Mouse (Mus musculus) heart, adult 18-20 months (tissue): Measurements from ENCODE around the gene Pou2f1. TPM values are rescaled to one million over a fixed set of nuclear protein-coding genes. Genes with fewer than 3 reads are reported as not detected.

Experiments
- DNase-seq, 2 experiments: peaks; one replicate each; pipeline ENCODE4 v3.0.0; 2021 to 2022; ENCODE audit warnings: mixed read lengths in 1 of 2
- total RNA-seq, 2 experiments: library from RNA; stranded (reverse); gene quantifications; 2 replicates each; pipeline ENCODE4 v1.2.3; 2021

The Pou2f1 gene
- total RNA-seq, 2 experiments from 2014 or later = 6.0 to 11.4 TPM

DNA sequence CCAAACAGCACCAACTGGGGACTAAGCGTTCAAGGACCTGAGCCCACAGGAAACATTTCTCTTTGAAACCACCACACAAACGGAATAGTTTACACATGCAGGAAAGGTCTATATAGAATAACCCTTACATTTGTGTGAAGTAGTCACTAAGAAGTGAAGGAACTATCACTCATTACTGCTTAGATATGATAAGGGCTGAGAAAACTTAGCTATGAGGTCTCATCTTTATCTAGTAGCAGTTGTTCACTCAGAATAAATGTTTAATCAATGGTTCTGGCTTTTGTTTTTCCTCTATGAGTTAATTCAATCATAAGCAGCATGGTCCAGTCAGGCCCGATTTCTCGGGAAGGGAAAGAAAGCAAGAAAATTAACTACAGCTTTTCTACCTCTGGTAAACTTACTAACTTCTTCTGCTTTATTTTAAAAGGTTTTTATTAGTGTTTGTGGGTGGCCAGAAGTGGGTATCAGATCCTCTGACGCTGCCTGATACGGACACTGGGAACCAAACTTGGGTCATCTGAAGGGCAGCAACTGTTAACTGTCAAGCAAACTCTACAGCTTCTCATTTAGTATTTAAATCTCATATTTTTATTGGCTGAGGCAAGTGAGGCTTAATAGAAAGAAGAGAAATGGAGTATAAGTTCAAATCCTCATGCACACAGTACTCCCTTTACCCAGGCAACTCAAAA lies 40.7 kb downstream of the Pou2f1 start:
- DNase-seq = no peak

DNA sequence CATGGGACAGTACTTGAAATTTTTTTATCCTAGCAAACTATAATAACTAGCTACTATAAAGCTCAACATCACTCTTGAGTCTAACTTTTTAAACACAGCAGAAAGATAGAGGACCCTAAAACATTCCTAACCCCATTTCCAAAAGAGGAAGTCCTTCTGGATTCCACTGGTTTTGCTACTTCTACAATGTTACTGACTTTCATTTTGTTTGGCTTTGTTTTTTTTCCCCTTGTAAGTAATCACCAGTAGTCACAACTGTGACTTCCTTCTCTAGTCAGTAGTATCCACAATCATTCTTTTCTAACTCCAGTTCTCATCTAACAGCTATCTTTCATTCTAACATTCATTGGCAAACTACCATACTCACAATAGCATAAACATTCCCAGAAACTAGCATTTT lies 44.3 kb downstream of the Pou2f1 start:
- no peak for DNase-seq

DNA sequence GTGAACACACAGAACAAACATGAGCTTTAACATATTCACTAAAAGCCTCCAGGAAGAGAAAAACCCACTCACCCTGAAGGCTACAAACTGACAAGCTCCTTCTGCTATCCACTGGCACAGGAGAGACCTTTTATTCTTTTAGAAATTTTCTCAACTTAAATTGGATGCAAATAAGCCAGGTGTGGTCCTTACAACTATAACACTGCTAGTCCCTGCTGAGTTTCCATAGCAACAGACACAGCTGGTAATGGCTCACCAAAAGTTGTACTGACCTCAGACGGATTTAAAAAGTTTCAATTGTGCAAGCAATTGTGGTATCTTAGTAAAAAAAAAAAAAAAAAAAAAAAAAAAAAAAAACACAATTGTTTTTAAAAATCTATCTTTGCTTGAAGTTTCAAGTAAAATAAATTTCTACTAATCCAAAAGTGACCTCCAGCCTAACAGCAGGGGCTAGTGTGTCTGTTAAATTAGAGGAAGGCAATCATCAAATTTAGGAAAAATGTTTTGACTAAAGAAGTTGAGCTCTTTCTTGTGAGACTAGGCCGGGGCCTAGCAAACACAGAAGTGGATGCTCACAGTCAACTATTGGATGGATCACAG lies 54.2 kb downstream of the Pou2f1 start:
- no peak for DNase-seq

DNA sequence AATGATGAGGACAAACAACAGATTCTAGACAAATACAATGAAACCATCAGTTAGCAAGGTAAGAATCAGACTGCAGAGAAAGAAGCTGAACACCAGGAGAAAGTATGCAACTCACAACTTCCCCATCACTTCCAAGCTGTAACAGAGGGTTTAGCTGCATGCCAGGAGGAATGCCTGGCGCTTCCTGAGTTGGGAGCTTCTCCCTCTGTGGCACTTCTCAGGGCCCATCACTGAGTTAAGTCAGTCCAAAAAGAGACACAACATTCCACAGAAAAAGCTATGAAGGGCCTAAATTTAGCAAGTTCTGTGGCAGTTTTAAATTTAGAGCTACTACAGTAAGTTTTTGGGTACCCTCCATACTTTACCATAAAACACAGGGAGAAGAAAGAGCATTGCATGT lies 59.2 kb downstream of the Pou2f1 start:
- DNase-seq = no peak

DNA sequence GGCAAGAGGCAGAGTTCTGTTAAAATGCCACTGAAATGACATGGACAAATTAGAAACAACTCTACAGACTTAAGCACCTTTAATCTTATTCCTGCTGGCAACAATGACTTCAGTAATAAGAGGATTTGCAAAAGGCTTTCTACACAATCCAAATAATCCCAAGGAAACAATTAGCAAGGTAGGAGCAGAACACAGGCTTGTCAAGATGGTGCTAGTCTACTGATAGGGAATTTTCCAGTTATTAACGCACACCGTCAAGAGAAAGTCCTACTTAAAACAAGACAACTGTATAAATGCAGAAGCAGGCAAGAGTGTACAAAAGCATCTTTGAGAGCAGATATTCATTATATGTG lies 67.0 kb downstream of the Pou2f1 start:
- DNase-seq = no peak

DNA sequence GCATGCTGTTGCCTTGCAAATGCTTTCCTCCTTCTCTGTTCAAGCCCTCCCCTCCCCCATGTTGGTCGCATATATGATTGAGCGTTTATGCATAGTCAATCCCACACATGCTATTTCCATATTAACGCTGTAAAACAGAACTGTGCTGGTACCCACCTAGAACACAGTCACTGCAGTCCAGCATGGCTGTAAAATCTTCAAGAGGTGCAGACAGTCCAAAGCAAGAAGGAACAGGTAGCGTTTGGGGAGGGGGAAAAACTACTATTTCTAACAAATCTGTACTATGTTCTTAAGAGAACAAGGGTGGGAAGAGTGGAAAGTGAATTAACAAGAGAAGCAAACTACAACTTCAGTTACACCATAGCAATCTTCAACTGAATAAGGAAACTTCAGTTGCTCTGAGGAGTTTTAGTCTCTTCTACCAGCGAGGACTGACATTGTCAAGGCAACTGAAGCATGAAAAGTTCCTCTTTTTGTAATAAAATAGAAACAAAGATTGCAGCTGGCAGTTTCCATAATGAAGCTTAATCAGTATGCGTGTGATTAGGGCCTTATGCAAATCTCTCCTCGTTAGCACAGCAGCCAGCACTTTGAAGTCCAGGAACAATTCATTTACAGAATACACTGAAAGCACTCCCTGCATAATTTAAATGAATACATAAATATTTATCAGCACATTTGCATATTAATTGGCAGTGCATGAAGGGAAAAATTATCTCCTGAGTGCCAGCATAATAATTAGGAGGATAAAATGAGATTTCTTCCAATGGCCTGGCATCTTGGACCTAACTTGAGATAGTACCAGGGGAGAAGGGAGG lies 67.6 kb downstream of the Pou2f1 start:
- DNase-seq = peak in 1 of 2 experiments; percentile 6

DNA sequence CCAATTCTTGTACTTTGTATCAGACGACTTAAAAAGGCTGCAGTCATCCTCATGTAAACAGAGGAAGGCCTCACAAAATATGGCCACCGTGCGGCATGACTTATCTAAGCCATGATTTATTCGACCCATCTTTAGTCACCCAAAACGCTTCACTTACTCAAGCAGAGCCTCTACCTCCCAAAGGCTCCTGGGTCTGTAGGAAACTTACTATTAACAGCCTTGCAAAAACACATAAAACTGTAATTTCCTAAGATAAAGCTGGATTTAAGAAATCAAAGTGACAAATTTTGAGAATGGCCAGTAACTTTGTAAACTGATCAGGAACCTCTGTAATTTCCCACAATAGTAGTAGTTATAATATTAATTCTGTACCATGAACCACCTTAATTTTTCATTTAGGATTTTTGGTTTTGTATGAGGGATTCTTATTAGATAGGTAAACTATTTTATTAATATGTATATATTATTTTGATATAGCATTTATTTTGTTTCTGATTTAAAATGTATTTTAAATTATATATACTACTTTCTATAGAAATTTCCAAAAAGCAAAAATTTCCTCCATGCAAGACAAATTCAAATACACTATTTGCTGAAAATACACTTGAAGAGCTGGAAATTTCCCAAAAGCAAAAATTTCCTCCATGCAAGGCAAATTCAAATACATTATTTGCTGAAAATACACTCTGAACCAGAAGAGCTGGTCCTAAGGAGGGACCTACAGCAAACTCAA lies 68.4 kb downstream of the Pou2f1 start:
- DNase-seq = no peak

DNA sequence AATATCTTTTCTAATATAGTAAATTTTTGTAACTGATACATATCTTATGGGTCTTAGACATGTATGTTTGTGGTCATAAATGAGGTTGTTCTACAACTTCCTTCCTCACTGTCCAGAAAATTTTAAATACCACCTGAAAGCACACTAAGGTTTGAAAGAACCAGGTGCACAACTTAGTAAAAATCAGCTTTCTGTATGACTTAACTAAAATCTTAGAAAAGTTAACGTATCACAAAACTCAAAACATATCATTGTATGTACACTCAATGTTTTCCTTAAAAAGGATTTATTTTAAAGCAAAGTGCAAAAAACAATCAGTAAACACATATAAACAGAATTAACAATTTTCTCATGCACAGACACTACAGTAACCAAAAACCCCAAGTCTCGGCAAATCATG lies 69.6 kb downstream of the Pou2f1 start:
- no peak for DNase-seq

DNA sequence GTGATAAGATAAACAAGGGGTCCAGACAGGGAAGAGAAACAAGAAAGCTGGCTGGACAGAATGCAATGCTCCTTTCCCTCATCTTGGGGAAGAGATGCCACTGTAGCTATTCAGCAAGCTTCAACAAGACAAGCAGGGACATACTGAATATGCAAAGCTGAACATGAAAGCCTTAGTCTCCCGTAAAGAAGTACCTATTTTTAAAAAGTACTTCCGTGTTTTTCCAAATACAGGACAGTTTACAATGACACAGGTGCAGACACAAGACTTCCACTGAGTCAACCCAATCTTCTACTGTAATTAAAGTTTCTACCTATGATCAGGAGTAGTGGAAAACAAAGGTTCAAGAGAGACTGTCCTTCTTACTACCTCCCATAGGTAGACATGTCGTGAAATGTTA lies 72.0 kb downstream of the Pou2f1 start:
- DNase-seq = no peak

DNA sequence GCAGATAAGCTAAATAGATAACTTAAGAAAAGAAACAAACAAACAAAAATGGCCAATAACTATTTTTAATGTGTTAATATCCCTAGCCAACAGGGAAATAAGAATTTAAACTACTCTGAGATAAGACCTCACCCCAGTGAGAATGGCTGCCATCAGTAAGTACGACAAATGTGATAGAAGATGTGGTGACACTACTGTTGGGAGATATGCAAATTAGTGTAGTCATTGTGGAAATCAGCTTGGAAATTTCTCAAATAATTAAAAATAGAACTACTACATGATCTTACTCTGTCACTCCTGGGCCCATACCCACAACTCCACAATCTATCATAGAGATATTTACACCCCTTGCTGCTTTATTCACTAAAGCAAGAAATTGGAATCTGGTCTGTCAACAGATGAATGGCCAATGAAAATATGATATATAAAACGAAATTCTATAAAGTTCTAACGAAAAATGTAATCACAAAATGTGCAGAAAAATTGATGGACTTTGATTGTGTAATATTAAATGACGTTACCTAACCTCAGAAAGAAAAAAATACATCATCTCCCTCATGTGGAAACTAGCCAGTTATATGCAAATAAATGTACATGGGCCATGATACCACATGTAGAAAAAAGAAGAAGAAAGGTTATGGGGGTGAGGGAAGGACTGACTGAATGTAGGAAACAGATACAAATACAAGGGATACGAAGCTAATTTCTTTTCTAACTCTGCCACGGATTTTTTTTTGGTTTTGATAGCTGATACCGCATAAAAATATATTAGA lies 74.8 kb downstream of the Pou2f1 start:
- DNase-seq = no peak

DNA sequence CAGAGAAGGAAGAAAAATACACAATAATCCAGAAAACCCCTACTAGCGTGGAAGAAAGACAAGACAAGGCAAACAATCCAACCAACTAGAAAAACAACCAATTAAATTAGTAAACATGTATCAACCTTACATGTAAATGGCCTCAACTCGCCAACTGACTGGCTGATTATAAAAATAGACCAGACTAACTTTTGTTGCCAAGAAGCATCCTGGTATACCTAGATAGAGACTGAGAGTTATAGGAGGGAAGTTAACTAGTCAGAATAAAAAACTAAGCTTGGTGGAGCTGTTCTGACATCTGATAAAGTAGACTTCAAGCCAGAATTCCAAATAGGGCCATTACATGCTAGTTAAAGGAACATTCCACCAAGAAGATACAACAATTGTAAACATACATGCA lies 77.3 kb downstream of the Pou2f1 start:
- no peak for DNase-seq

DNA sequence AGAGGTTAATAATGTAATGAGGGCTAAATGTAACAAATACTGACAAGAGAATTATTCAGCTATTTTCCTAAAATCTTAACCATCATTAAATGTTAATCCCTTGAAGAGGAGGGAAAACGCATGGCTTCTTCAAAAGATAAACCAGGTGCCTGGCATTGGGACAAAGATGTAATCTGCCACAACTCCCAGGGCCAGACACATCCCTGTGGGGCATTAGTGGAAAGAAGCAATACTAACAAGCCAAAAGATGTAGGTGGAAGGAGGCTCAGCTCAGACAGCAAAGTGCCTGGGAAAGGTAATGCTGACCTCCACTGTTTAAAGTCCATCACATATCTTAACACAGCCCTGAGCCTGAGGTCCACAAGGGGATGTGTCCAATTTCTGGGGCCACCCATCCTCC lies 80.0 kb downstream of the Pou2f1 start:
- no peak for DNase-seq

DNA sequence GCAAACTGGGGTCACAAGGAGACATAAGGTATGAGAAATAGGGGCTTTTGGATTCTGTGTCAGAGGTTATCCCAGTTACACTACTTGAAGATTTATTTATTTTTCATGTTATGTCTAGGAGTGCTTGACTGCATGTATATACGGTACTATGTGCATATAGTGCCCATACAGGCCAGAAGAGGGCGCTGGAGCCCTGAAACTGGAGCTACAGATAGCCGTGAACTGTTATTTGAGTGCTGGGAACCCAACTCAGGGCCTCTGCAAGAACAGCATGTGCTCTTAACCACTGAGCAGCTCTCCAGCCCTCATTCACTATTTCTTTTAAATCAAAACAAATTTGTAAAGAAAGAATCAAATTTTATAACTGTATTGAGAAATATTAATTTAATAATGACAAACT lies 81.5 kb downstream of the Pou2f1 start:
- DNase-seq = no peak

DNA sequence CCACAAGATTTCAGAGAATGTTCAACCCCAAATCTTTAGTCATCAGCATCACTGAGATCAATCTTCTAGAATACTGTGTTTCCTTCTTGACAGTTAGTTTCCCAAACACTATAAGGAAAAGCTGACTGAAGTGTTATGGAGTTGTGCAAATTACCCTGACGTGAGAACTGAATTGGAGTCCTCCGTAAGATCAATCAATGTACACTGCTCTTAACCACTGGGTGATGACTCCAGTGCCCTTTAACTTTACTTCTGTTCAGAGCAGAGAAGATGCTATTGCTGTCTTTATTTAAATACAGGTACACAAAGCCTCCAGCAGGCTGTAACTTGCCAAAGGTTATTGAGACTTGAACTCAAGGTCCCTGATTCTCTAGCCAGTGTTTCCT lies 88.1 kb downstream of the Pou2f1 start:
- DNase-seq = no peak

DNA sequence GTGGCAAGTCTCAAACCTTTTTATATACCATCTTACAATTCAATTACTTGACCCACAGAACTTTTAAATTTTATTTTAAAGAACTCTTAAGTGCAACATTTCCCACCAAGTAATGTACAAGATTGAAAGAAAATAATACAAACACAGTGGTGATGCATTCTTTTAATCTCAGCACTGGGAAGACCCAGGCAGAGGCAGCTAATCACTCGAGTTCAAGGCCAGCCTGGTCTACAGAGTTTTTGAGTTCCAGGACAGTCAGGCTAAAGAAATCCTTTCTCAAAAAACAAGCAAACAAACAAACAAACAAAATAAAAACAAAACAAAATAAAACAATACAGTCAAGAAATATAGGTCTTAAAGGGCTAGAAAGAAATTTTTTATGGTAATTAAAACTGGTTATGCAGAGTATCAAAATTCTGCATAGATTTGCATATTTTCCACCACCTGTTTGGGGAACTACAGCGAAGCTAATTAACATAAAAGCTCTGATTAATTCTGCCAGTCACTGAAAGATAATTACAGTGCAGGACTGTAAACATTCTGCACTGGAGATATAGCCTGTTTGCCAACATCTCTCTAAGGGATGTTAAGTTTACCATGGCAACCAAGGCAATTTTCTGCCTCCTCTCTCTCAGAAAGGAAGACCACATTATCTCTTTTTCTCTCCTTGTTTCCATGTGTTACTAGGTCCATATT lies 88.6 kb downstream of the Pou2f1 start:
- DNase-seq = no peak

DNA sequence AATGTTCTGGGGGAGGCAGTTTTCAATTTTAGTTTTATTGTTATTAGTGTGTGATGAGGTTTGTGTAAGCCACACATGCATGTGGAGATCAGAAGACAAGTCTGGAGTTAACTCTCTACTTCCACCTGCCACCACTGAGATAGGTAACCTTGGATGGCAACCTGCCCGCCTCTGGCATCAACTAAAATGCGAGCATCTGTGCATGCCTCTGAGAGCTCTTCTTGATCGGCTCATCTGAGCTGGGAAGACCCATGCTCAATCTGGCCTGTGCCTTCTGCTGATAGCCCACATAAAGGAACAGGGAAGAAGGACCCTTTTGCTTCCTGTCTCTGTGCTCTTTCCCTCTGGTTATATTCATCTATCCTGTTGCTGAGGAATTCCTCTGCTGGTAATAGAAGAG lies 93.0 kb downstream of the Pou2f1 start:
- no peak for DNase-seq

DNA sequence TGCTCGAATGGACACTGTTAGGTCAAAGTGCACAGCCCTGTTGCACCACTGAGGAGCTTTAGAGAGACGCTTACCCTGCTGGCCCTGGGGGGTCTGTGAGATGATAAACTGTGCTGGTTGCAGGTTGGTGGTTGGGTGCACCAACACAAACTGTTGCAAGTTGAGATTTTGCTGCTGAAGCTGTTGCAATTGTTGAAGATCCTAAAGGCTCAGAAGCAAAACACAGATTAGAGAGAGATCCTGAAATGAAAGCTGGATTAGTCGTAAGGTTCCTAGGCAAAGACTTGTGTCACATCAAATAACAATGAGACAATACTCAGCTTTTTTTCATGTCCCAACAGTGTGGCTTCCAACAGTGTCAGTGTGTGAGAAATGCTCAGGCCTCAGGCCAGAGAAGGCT lies 93.7 kb downstream of the Pou2f1 start:
- DNase-seq = no peak

DNA sequence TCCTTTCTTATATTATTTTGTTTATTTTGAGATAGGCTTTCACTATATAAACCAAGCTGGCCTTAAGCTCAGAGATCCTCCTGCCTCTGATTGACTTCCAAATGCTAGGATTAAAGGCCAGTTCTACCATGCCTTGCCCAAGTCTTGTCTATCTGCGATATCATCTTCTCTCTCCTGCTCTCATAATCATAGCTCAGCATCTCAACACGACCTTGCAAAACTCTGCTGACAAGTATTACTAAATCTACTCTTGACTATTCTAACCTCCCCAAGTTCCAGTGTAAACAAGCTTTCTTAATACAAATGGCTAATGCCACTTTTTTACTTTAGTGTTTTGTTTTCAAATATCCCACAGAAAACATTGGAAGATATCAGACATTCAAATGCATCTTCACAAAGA lies 94.3 kb downstream of the Pou2f1 start:
- no peak for DNase-seq

DNA sequence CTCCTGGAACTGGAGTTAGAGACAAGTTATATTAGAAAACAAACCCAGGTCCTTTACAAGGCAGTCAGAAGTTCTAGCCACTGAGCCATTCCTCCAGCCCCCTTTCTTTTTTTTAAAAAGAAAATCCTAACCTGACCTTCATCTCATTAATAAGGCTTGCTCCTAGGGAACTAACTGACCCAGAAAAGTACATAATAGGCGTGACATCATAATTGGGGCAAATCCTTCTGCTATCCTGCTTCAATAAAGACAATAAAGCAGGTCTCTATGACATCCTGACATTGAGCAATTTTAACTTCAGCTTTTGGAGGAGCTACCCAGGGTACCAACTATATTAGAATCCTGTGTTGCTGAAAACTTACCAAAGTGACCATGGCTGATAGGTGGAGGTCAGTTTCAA lies 98.9 kb downstream of the Pou2f1 start:
- no peak for DNase-seq

DNA sequence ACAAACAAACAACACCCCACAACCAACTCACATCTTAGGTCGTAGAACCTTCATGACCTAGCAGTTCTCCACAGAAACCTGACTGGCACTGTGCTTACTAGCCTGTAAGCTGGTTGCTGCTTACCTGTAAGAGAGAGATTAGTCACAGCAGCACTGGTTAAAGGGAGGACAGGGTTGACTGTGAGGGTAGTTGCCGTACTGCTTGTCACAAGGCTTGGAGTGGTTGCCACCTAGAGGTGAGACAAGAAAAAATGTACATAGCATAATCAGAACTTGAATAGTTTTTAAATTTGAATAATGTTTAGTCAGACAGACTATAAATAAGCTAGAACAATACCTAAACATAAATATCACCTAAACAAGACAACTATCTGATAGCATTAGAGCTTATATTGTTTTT lies 110.8 kb downstream of the Pou2f1 start:
- no peak for DNase-seq

DNA sequence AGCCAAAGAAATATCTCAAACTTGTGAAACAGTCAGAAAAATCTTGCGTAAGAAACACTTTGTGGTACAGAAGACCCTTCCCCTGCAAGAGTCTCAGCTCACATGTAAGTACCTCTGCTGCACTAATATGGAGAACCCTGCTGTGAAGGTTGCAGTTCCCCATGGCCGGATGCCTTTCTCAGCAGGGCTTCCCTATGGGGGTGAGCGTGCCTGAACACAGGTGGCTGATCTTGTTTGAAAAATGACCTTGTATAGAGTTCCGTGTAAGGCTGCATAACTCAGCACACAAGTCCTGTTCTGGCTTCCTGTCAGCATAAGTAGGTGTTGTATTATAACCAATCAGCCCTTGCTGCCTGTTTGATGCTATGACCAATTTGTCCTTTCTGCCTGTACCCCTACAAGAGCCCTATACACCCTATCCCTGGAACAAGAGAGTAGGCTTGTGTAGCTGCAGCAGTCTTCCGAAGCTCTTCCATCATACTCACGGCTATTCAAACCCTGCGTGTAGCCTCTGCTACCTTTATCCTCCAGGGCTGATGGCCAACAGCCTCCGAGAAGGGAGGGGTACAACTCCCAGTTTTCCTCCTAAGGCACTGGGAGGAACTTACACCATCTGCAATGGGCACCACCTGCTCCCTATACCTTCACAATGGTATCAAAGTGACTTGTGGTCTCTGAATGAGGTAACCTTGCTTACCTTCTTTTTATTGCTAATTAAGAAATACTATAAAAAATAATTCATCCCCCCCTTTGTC lies 120.2 kb downstream of the Pou2f1 start:
- no peak for DNase-seq
